Mouse (Mus musculus): Measurements from ENCODE around the gene Nlgn2. TPM values are rescaled to one million over a fixed set of nuclear protein-coding genes. Genes with fewer than 3 reads are reported as not detected.
A peak's percentile ranks its signal among the peaks of the same experiment; 100 is the strongest.
"Not testable (repeated sequence)": the region's sequence is repeated elsewhere in the genome, so short reads cannot be mapped to it uniquely, and the experiment has no call there.

The Nlgn2 gene
- polyA plus RNA-seq, 1 experiment, result 0.16 TPM

DNA sequence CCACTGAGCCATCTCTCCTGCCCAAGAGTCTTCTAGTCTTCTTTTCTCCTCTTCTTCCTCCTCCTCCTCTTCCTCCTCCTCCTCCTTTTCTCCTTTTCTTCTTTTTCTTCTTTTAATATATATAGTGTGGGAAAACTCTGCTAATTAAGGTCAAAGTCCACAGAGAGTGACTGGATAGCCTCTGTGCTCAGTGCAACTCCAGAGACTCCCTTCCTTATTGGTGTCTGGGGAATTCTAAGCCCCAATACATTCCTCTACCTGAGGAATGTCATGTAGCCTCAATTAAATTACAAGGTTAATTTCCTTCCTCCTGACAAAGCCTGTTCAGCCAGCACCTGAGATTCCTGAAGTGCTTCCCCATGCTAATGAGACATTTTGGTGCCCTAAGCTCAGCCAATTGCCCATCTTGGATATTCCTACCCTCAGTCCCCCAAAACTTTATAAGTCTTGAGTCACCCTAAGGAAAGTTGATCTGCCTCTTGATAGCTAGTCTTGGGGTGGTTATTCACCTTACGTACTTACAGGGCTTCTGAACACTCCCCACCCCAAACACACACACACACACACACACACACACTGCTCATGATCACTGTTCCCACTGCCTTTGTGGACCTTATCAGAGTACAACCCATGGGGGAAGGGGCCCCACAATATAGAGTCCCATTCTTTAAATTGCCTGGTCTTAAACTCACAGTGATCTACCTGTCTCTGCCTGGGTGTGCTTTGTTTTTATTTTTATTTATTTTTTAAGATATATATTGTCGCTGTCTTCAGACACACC is 32.9 kb upstream of the Nlgn2 start:
- no peak for TF ChIP-seq GATA1 (IDR thresholded peaks at IDR 0.05; ENCODE audit: low read length)
- H3K27me3 ChIP-seq (ENCODE audit: control insufficient read depth), result no peaks in the 10 kb centered on the region
- no peak overlapping the region for H3K4me3 ChIP-seq (replicated peaks)
- H3K36me3 ChIP-seq (ENCODE audit: control insufficient read depth), result no peaks in the 10 kb centered on the region
- no peaks in the 10 kb centered on the region for H3K9me3 ChIP-seq (ENCODE audit: control insufficient read depth, low read length)
- H3K4me1 ChIP-seq (ENCODE audit: control insufficient read depth), result peaks cover 64% of the 10 kb centered on the region

GRCm38 (mm10) chr11:69867335-69867734 is 29.8 kb upstream of the Nlgn2 start:
- H3K27me3 ChIP-seq (ENCODE audit: control insufficient read depth), result no peaks in the 10 kb centered on the region
- H3K4me1 ChIP-seq (ENCODE audit: control insufficient read depth), result peaks cover 74% of the 10 kb centered on the region
- no peaks in the 10 kb centered on the region for H3K36me3 ChIP-seq (ENCODE audit: control insufficient read depth)
- H3K4me3 ChIP-seq (replicated peaks), result no peak overlapping the region
- H3K9me3 ChIP-seq (ENCODE audit: control insufficient read depth, low read length), result no peaks in the 10 kb centered on the region
- no peak for TF ChIP-seq GATA1 (IDR thresholded peaks at IDR 0.05; ENCODE audit: low read length)
- TF ChIP-seq TAL1 (IDR thresholded peaks at IDR 0.05; ENCODE audit: low read length), result no peak

- H3K4me1 ChIP-seq (ENCODE audit: control insufficient read depth), result peaks cover 67% of the 10 kb centered on the region
- TF ChIP-seq TAL1 (IDR thresholded peaks at IDR 0.05; ENCODE audit: low read length), result no peak
- TF ChIP-seq GATA1 (IDR thresholded peaks at IDR 0.05; ENCODE audit: low read length), result no peak
Observed at GRCm38 (mm10) chr11:69865561-69865960, 28.0 kb upstream of the Nlgn2 start.

DNA sequence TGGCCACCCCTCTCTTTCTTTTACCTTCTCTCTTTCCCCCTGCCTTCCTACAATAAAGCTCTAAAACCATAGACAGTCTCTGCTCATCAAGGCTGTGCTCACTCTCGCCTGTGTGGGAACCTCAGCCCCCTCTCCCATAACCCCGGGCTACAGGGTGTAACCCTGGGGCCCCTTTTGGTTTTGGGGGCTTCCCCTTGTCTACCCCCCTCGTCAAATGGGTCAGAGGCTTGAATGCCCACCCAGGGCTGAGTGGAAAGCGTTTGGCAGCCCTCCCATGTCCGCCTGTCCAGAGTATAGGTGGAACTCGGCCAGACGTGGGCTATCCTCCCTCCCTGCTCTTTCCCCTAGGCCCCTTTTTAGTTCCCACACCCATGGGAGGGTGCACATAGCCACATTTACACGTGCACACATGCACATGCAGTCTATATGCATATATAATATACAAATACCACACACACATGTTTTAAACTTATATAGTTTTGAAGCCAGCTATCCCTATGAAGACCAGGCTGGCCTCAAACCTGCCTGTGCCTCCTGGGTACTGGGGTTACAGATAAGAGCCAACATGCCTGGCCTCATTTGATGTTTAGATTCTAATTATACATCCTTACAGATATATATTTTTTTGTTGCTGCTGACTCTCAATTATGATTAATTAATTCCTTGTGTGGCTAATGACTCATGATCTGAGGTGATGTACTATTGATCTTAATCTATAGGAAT is 26.7 kb upstream of the Nlgn2 start:
- Histone ChIP-seq H3K4me1 (ENCODE audit: control insufficient read depth) (peaks cover 59% of the 10 kb centered on the region), H3K9me3 (ENCODE audit: control insufficient read depth, low read length) (no peaks in the 10 kb centered on the region), H3K36me3 (ENCODE audit: control insufficient read depth) (no peaks in the 10 kb centered on the region), H3K4me3 (replicated peaks) (peak overlapping the region; percentile 19), H3K27me3 (ENCODE audit: control insufficient read depth) (peaks cover 4% of the 10 kb centered on the region)
- TF ChIP-seq TAL1 (IDR thresholded peaks at IDR 0.05; ENCODE audit: low read length) (no peak), GATA1 (IDR thresholded peaks at IDR 0.05; ENCODE audit: low read length) (no peak)

More at GRCm38 (mm10) chr11:69865561-69865960, 28.0 kb upstream of the Nlgn2 start:
- H3K36me3 ChIP-seq (ENCODE audit: control insufficient read depth), result no peaks in the 10 kb centered on the region
- no peaks in the 10 kb centered on the region for H3K27me3 ChIP-seq (ENCODE audit: control insufficient read depth)
- H3K9me3 ChIP-seq (ENCODE audit: control insufficient read depth, low read length), result no peaks in the 10 kb centered on the region
- H3K4me3 ChIP-seq (replicated peaks), result no peak overlapping the region

DNA sequence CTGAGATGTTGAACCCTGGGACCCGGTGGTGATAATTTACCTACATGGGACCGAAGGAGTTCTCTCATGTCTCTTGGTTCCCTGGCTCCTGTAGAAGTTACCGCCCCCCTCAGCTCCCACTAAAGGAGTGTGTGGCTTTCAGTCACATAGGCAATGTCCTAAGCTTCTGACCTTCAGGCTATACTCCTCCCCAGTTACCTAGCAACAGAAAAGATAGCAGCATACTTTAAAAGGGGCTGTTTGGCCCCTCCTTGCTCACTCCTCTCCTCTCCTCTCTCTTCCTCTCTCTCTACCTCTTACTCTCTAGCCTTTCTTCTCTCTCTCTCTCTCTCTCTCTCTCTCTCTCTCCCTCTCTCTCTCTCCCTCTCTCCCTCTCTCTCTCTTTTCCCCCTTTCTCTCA is 26.1 kb upstream of the Nlgn2 start:
- not testable (repeated sequence) for H3K36me3 ChIP-seq (ENCODE audit: control insufficient read depth); H3K4me3 ChIP-seq (replicated peaks); H3K27me3 ChIP-seq (ENCODE audit: control insufficient read depth); H3K9me3 ChIP-seq (ENCODE audit: control insufficient read depth, low read length)
- peaks cover 60% of the 10 kb centered on the region for H3K4me1 ChIP-seq (ENCODE audit: control insufficient read depth)

DNA sequence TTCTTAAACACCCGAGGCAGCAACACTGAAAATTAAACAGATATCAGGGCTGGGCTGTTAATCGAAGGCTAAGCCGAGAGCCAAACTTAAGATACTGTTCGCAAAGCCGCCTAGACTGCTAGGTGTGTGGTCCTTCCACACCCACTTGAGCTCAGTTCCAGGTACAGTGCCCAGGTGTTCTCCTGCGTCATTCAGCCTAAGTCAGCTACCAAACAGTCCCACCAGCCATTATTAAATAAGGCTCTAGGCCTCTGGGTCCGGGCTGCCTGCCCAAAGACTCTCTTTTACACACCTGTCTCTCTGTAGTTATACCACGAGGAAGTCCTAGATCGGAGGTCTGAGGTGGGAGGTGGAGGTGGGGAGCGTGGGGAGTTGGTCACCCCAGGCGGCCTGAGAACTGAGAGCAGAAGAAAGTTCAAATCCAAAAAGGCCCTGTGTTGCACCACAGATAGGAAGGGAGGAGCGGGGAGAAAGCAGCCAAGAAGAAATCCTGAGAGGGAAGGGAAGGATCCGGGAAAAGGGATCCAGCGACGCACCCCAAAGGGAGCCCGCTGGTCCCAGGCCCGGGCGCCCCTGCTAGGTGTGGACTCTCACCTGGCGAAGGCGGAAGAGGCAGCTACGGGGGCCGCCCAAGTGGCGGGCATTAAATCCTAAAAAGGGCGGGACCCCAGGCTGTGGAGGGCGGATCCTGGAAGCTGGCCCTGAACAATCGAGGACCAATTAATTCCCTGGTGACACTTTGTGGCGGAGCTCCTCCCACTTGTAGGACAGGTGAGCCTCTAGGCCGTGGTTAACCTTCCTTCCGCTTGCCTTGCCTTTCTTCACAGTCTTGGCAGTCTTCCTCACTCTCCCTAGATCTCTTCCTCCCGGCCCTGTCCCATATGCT is 20.8 kb upstream of the Nlgn2 start, which contains the start of gene Tnk1:
Gene Tnk1, minus strand, starts transcription at position 618 of the 886 bp plus-strand sequence.
- peaks cover 8% of the 10 kb centered on the region for H3K36me3 ChIP-seq (ENCODE audit: control insufficient read depth)
- no peaks in the 10 kb centered on the region for H3K9me3 ChIP-seq (ENCODE audit: control insufficient read depth, low read length)

GRCm38 (mm10) chr11:69855347-69855746 is 17.8 kb upstream of the Nlgn2 start:
- H3K27me3 ChIP-seq (ENCODE audit: control insufficient read depth), result peaks cover 17% of the 10 kb centered on the region
- peaks cover 38% of the 10 kb centered on the region for H3K36me3 ChIP-seq (ENCODE audit: control insufficient read depth)
- TF ChIP-seq TAL1 (IDR thresholded peaks at IDR 0.05; ENCODE audit: low read length), result no peak
- no peak for TF ChIP-seq GATA1 (IDR thresholded peaks at IDR 0.05; ENCODE audit: low read length)
- peaks cover 78% of the 10 kb centered on the region for H3K4me1 ChIP-seq (ENCODE audit: control insufficient read depth)
- no peaks in the 10 kb centered on the region for H3K9me3 ChIP-seq (ENCODE audit: control insufficient read depth, low read length)
- peak overlapping the region; percentile 62 for H3K4me3 ChIP-seq (replicated peaks)

More for the DNA sequence above, 20.8 kb upstream of the Nlgn2 start, which contains the start of gene Tnk1:
- Histone ChIP-seq H3K4me3 (replicated peaks) (no peak within 1 kb of the TSS), H3K27me3 (ENCODE audit: control insufficient read depth) (peaks cover 17% of the 10 kb centered on the region), H3K4me1 (ENCODE audit: control insufficient read depth) (peaks cover 58% of the 10 kb centered on the region)
- no peak for TF ChIP-seq GATA1 (IDR thresholded peaks at IDR 0.05; ENCODE audit: low read length)
- TF ChIP-seq TAL1 (IDR thresholded peaks at IDR 0.05; ENCODE audit: low read length), result no peak

- Histone ChIP-seq H3K27me3 (ENCODE audit: control insufficient read depth) (peaks cover 14% of the 10 kb centered on the region), H3K4me3 (replicated peaks) (peak overlapping the region; percentile 62), H3K36me3 (ENCODE audit: control insufficient read depth) (peaks cover 45% of the 10 kb centered on the region), H3K4me1 (ENCODE audit: control insufficient read depth) (peaks cover 85% of the 10 kb centered on the region), H3K9me3 (ENCODE audit: control insufficient read depth, low read length) (no peaks in the 10 kb centered on the region)
- TF ChIP-seq TAL1 (IDR thresholded peaks at IDR 0.05; ENCODE audit: low read length) (no peak), GATA1 (IDR thresholded peaks at IDR 0.05; ENCODE audit: low read length) (no peak)
Observed at GRCm38 (mm10) chr11:69854680-69855079, 17.1 kb upstream of the Nlgn2 start.
